Mouse (Mus musculus) lung, adult 2 months (tissue): Measurements from ENCODE around the gene Nxph1. TPM values are rescaled to one million over a fixed set of nuclear protein-coding genes. Genes with fewer than 3 reads are reported as not detected.

Source experiments
- DNase-seq: peaks from one replicate; pipeline ENCODE4 v3.0.0; 2022
- H3K4me1 ChIP-seq: fragments of 200-500 bp; 2 replicates; pipeline ENCODE4 v1.6.1; 2011; ENCODE audit warnings: low read length; ENCODE audit not compliant: control insufficient read depth, insufficient read depth
- H3K4me3 ChIP-seq: fragments of 200-500 bp; replicated peaks from 2 replicates; pipeline ENCODE3; 2011; ENCODE audit warnings: low read depth, mild to moderate bottlenecking, control low read depth, low read length; ENCODE audit errors: extremely low read depth
- CTCF ChIP-seq: fragments of 200-500 bp; IDR thresholded peaks from 2 replicates; pipeline ENCODE4 v1.5.1; 2011; ENCODE audit warnings: mild to moderate bottlenecking, low read length, control low read depth; ENCODE audit not compliant: insufficient read depth
- POLR2A ChIP-seq: fragments of 200-500 bp; IDR thresholded peaks from 2 replicates; pipeline ENCODE4 v1.6.1; 2011; ENCODE audit warnings: low read depth, mild to moderate bottlenecking, control low read depth, low read length, borderline replicate concordance; ENCODE audit errors: extremely low read depth
- WGBS: fragments of 180-500 bp; shearing (Covaris S2); methylation state at CpG from one replicate; pipeline ENCODE4 v1.1.7; 2018; 5-methylcytosine and 5-hydroxymethylcytosine counted together
- polyA plus RNA-seq: library from polyadenylated mRNA; depleted of rRNA; stranded (reverse); fragments of >200 nt; gene quantifications from 2 replicates; pipeline ENCODE4 v1.2.3, GENCODE M21; 2012; rRNA removed

The Nxph1 gene
- polyA plus RNA-seq, 1 experiment = 0.13 TPM

GRCm38 (mm10) chr6:9267998-9268397 is 319.8 kb downstream of the Nxph1 start:
- H3K4me3 ChIP-seq = no peak overlapping the region
- 58% methylated on average over 1 of the region's 1 CpGs for WGBS
- DNase-seq = no peak
- no peak for TF ChIP-seq POLR2A
- TF ChIP-seq CTCF = no peak
- H3K4me1 ChIP-seq = no peaks in the 10 kb centered on the region

Other genes with a start within 250 kb of the Nxph1 start
- gene Ica1, start 169.9 kb upstream of the Nxph1 start, polyA plus RNA-seq = 10.1 and 10.9 TPM in 2 replicates